Mouse (Mus musculus) megakaryocyte, embryonic 14.5 days (primary cell): ENCODE results near the gene Zfp280d.

Experiments used
- FLI1 ChIP-seq: IDR thresholded peaks from 2 replicates; pipeline ENCODE4 v1.6.1; 2012; ENCODE audit warnings: low read length, inconsistent platforms, mixed read lengths
- GATA1 ChIP-seq: IDR thresholded peaks from 3 replicates; pipeline ENCODE4 v1.6.1; 2012; ENCODE audit warnings: mixed read lengths, low read length, inconsistent platforms, borderline replicate concordance

- no peak for TF ChIP-seq GATA1
- TF ChIP-seq FLI1 = no peak
Measured at GRCm38 (mm10) chr9:72276941-72277340, 2.3 kb downstream of the Zfp280d start.
